Mouse (Mus musculus) embryonic facial prominence, embryonic 15.5 days (tissue): ENCODE data around the gene Lrrc20. TPM values are rescaled to one million over a fixed set of nuclear protein-coding genes. Genes with fewer than 3 reads are reported as not detected.
"Not testable (repeated sequence)": the region's sequence is repeated elsewhere in the genome, so short reads cannot be mapped to it uniquely, and the experiment has no call there.

Experiments
- ATAC-seq: fragments of 200-750 bp; cut with Nextera tagmentation; 2 replicates; pipeline ENCODE4 v1.8.0; 2017; ENCODE audit warnings: low read depth, moderate TSS enrichment; ENCODE audit not compliant: insufficient number of reproducible peaks, low FRiP score, low TSS enrichment
- H3K27ac ChIP-seq: fragments of 300-500 bp; sonication (generic); replicated peaks from 2 replicates; pipeline ENCODE4 v1.5.1; 2015; ENCODE audit warnings: mild to moderate bottlenecking, inconsistent platforms
- H3K27me3 ChIP-seq: fragments of 300-500 bp; sonication (generic); 2 replicates; pipeline ENCODE4 v1.6.1; 2015; ENCODE audit warnings: inconsistent platforms
- H3K36me3 ChIP-seq: fragments of 300-500 bp; sonication (generic); 2 replicates; pipeline ENCODE4 v1.6.1; 2015; ENCODE audit warnings: mild to moderate bottlenecking, inconsistent platforms
- H3K4me1 ChIP-seq: fragments of 300-500 bp; sonication (generic); 2 replicates; pipeline ENCODE4 v1.6.1; 2015; ENCODE audit warnings: inconsistent platforms
- H3K4me2 ChIP-seq: fragments of 300-500 bp; sonication (generic); replicated peaks from 2 replicates; pipeline ENCODE4 v1.6.1; 2015; ENCODE audit warnings: mild to moderate bottlenecking, inconsistent platforms
- H3K4me3 ChIP-seq: fragments of 300-500 bp; sonication (generic); replicated peaks from 2 replicates; pipeline ENCODE4 v1.5.1; 2015; ENCODE audit warnings: mild to moderate bottlenecking, inconsistent platforms
- H3K9ac ChIP-seq: fragments of 300-500 bp; sonication (generic); 2 replicates; pipeline ENCODE4 v1.6.1; 2015; ENCODE audit warnings: inconsistent platforms
- H3K9me3 ChIP-seq: fragments of 300-500 bp; sonication (generic); replicated peaks from 2 replicates; pipeline ENCODE4 v1.6.1; 2016; ENCODE audit warnings: inconsistent platforms
- WGBS: fragments of 180-500 bp; shearing (Covaris S2); methylation state at CpG from one replicate; pipeline ENCODE4 v1.1.7; 2015; 5-methylcytosine and 5-hydroxymethylcytosine counted together
- polyA plus RNA-seq: library from polyadenylated mRNA; unstranded; fragments of >200 nt; fragmentation: Nextera tagmentation; extraction: Ambion mirVana; gene quantifications from 2 replicates; pipeline ENCODE4 v1.2.1, GENCODE M21; 2015

Gene Lrrc20
- polyA plus RNA-seq, 1 experiment from 2014 or later, result 10.5 TPM

DNA sequence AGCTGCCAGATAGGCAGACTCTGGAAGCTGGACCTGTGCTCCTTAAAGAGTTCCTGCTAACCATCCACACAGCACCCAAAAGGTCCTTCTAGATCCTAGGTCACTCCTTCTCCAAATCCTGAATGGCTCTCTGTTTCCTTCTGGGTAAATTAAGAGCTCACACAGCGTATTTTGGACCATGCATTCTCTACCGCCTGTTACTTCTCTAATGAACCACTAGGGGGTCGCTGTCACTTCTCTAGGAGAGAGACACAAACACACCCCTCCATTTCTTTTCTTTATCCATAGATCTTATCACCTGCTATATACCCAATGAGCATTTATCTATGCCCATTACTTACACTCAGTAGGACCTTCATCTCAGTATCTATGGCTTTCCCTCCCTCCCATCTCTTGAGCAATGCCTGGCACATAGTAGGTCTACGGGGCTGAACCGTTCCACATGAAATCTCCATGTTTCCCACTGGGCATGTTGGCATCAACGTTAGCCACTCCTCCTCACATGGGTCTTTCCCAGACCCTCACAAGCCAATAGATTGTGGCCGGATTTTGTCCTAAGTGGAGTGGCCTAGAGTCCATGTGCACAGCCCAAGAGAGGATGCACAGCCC is 111.7 kb downstream of the Lrrc20 start:
- Histone ChIP-seq H3K9me3 (no peaks in the 10 kb centered on the region), H3K36me3 (no peaks in the 10 kb centered on the region), H3K4me3 (no peak overlapping the region), H3K27me3 (no peaks in the 10 kb centered on the region), H3K27ac (no peak overlapping the region), H3K9ac (no peak overlapping the region), H3K4me2 (no peak overlapping the region), H3K4me1 (peaks cover 12% of the 10 kb centered on the region)
- 81% methylated on average over 7 of the region's 7 CpGs for WGBS
- ATAC-seq, result no peak

DNA sequence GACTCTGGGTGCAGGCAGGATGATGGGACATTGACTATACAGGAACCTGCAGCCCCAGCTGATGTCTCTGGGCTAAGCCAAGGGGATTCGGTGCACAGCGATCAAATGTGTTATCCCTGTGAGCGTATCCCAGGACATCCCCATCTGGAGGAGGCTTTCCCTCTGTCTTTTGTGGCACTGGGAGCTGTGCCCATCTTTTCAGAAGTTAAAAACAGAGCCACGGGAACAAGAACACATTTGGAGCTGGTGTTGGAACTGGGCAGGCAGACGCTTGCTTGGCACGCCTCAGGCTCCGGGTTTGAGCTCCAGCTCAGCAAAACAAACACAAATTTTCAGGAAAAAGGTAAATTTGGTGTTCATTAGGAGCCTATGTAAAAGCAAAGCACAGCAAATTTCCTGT is 122.4 kb downstream of the Lrrc20 start:
- 42% methylated on average over 7 of the region's 7 CpGs for WGBS
- Histone ChIP-seq H3K9me3 (no peaks in the 10 kb centered on the region), H3K27me3 (peaks cover 39% of the 10 kb centered on the region), H3K36me3 (no peaks in the 10 kb centered on the region), H3K4me3 (no peak overlapping the region), H3K9ac (no peak overlapping the region), H3K4me1 (peaks cover 10% of the 10 kb centered on the region), H3K27ac (no peak overlapping the region), H3K4me2 (no peak overlapping the region)
- no peak for ATAC-seq

GRCm38 (mm10) chr10:61599556-61600114 is 124.0 kb downstream of the Lrrc20 start:
- Histone ChIP-seq H3K27me3 (peaks cover 29% of the 10 kb centered on the region), H3K9ac (no peak overlapping the region), H3K4me2 (no peak overlapping the region), H3K36me3 (no peaks in the 10 kb centered on the region), H3K4me3 (no peak overlapping the region), H3K4me1 (peaks cover 10% of the 10 kb centered on the region), H3K27ac (no peak overlapping the region), H3K9me3 (no peaks in the 10 kb centered on the region)
- WGBS, result 62% methylated on average over 9 of the region's 9 CpGs
- ATAC-seq, result no peak

DNA sequence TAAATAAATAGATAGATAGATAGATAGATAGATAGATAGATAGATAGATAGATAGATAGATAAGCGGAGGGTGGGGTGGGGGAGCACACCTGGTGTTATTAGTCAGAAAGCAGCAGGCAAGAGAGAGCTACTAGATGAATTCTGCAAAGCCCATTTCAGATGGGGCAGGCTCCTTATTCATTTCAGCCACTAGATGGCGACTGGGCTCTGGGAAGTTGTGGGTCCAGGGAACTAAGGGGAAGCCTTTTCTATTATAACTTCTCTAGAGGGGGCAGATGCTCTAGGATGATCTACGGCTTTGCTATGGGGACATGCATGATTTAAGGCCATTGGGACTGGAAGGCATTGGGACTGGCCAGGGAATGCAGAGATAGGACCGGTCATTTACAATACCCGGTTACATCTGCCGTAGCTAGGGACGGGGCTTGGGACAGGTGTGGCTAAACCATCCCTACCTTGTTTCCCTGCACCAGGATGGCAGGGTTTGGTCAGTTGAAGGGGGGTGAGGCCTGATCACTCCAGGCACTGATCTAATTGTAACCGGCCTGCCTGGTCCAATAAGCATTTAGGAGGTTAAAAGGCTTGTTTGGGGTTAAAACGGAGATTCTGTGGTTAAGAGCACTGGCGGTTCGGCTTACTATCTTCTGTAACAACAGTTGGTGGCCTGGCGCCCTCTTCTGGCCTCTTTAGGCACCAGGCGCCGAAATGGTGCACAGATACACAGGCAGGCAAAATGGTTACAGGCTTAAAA is 126.9 kb downstream of the Lrrc20 start:
- H3K27me3 ChIP-seq, result peaks cover 4% of the 10 kb centered on the region; the same call in 1 of the 2 replicates
- 0 out of 2 replicates have a peak overlapping the region, but pooled peaks have one; percentile 1 for H3K4me3 ChIP-seq
- H3K4me2 ChIP-seq, result 0 out of 2 replicates have a peak overlapping the region, but pooled peaks have one; percentile 19
- no peaks in the 10 kb centered on the region for H3K9me3 ChIP-seq
- peaks cover 4% of the 10 kb centered on the region; the same call in 1 of the 2 replicates for H3K4me1 ChIP-seq
- ATAC-seq, result no peak
- no peaks in the 10 kb centered on the region for H3K36me3 ChIP-seq
- 11% methylated on average over 14 of the region's 14 CpGs for WGBS
- H3K9ac ChIP-seq, result no peak overlapping the region
- H3K27ac ChIP-seq, result no peak overlapping the region

DNA sequence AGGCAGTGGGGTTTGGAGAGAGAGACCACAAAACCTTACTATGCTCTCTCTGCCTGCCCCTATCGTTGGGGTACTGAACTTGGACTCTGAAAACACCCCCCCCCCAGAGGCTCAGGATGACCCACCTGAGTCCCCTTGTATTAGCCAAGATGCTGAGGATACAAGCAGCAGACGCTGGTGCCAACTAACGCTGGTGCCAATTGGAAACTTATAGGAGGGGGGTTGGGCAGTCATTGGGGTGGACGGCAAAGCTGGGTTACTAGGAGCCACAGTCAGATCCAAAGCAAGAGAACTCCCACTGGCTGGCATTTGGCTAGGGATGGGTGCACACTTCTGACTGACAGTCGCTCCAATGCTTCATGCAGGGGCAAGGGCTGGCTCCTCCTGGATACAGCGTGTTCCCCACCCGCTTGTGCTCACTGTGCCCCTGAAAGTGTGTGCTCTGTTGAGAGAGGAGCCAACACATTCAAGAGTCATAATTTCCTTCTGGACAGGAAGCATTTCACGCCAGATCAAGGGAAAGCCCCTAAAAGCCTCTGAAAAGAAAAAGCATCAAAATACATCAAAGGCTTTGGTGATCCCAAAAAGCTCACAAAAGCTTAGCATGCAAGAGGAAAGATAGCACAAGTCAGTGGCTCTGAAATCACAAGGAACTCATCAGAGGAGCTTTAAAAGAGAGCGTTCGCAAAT is 128.9 kb downstream of the Lrrc20 start:
- WGBS, result 66% methylated on average over 10 of the region's 10 CpGs
- ATAC-seq, result no peak
- no peaks in the 10 kb centered on the region for H3K36me3 ChIP-seq
- H3K27me3 ChIP-seq, result peaks cover 4% of the 10 kb centered on the region; the same call in 1 of the 2 replicates
- H3K4me2 ChIP-seq, result no peak overlapping the region
- no peaks in the 10 kb centered on the region for H3K9me3 ChIP-seq
- peaks cover 4% of the 10 kb centered on the region; the same call in 1 of the 2 replicates for H3K4me1 ChIP-seq
- no peak overlapping the region for H3K4me3 ChIP-seq
- H3K9ac ChIP-seq, result no peak overlapping the region
- no peak overlapping the region for H3K27ac ChIP-seq

GRCm38 (mm10) chr10:61605381-61605780 is 129.8 kb downstream of the Lrrc20 start:
- not testable (repeated sequence) for H3K27ac ChIP-seq, ATAC-seq, H3K9ac ChIP-seq, H3K36me3 ChIP-seq, H3K4me2 ChIP-seq, H3K4me1 ChIP-seq, H3K27me3 ChIP-seq, H3K9me3 ChIP-seq, H3K4me3 ChIP-seq
- 72% methylated on average over 11 of the region's 11 CpGs for WGBS

DNA sequence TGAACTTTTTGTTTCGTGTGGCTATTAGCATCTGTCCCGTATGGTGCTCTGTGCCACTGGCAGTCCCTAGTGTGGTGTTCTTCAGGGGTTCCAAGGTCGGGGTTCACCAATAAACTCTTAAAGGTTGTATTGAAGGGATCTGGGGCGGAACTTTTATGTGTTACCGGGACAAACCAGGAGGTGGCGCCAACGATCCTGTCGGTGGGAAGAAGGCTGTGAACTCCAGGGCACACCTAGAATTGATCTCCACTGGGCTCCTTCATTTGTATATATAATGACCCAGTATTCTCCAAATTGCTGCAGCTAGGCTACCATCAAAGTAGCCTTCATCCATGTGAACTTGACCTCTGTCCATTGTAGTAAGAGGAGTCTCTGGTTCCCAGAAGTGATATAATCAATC is 130.2 kb downstream of the Lrrc20 start:
- peaks cover 4% of the 10 kb centered on the region; the same call in 1 of the 2 replicates for H3K4me1 ChIP-seq
- no peak overlapping the region for H3K4me2 ChIP-seq
- 16% methylated on average over 8 of the region's 8 CpGs for WGBS
- no peak overlapping the region for H3K27ac ChIP-seq
- H3K9me3 ChIP-seq, result no peaks in the 10 kb centered on the region
- no peaks in the 10 kb centered on the region for H3K36me3 ChIP-seq
- no peak overlapping the region for H3K9ac ChIP-seq
- no peak for ATAC-seq
- H3K27me3 ChIP-seq, result 0 out of 2 replicates have a peak, but pooled peaks cover 4% of the 10 kb centered on the region
- no peak overlapping the region for H3K4me3 ChIP-seq

GRCm38 (mm10) chr10:61608233-61608632 is 132.6 kb downstream of the Lrrc20 start:
- Histone ChIP-seq H3K27me3 (0 out of 2 replicates have a peak, but pooled peaks cover 4% of the 10 kb centered on the region), H3K9me3 (no peaks in the 10 kb centered on the region), H3K36me3 (no peaks in the 10 kb centered on the region), H3K4me3 (no peak overlapping the region), H3K27ac (no peak overlapping the region), H3K9ac (no peak overlapping the region), H3K4me2 (no peak overlapping the region), H3K4me1 (no peaks in the 10 kb centered on the region)
- ATAC-seq, result no peak

- no peak overlapping the region for H3K9ac ChIP-seq
- no peaks in the 10 kb centered on the region for H3K4me1 ChIP-seq
- H3K36me3 ChIP-seq, result no peaks in the 10 kb centered on the region
- WGBS, result 55% methylated on average over 8 of the region's 8 CpGs
- H3K27ac ChIP-seq, result no peak overlapping the region
- H3K4me2 ChIP-seq, result no peak overlapping the region
- no peak for ATAC-seq
- H3K27me3 ChIP-seq, result no peaks in the 10 kb centered on the region
- no peaks in the 10 kb centered on the region for H3K9me3 ChIP-seq
- H3K4me3 ChIP-seq, result no peak overlapping the region
These were observed 135.1 kb downstream of the Lrrc20 start for GRCm38 (mm10) chr10:61610650-61611235.

GRCm38 (mm10) chr10:61614311-61614710 is 138.7 kb downstream of the Lrrc20 start:
- H3K4me2 ChIP-seq, result no peak overlapping the region
- H3K4me1 ChIP-seq, result no peaks in the 10 kb centered on the region
- WGBS, result 86% methylated on average over 7 of the region's 7 CpGs
- H3K4me3 ChIP-seq, result no peak overlapping the region
- H3K9me3 ChIP-seq, result no peaks in the 10 kb centered on the region
- no peaks in the 10 kb centered on the region for H3K27me3 ChIP-seq
- no peak overlapping the region for H3K9ac ChIP-seq
- H3K27ac ChIP-seq, result no peak overlapping the region
- no peak for ATAC-seq
- H3K36me3 ChIP-seq, result no peaks in the 10 kb centered on the region

DNA sequence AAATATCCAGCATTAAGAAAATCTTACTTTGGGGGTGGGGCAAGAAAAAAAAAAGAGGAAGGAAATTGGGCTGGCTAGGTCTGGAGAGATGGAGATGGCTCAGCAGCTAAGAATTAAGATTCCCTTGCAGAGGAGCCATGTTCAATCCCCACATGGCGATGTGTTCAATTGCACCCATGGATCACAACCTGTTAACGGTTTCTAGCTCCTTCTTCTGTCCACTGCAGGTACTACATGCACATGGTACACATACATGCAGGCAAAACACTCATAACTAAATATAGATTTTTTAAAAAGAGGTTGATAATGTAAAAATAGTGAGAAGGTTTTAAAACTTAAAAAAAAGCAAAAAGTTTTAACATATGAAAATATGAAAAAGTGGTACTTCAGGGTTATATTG is 142.9 kb downstream of the Lrrc20 start:
- Histone ChIP-seq H3K27ac (no peak overlapping the region), H3K27me3 (peaks cover 6% of the 10 kb centered on the region; the same call in 1 of the 2 replicates), H3K4me3 (no peak overlapping the region), H3K9ac (no peak overlapping the region), H3K36me3 (no peaks in the 10 kb centered on the region), H3K4me2 (no peak overlapping the region), H3K9me3 (no peaks in the 10 kb centered on the region), H3K4me1 (no peaks in the 10 kb centered on the region)
- 77% methylated on average over 2 of the region's 2 CpGs for WGBS
- ATAC-seq, result no peak
